Mouse (Mus musculus) gastrocnemius, postnatal 36 days (tissue): Measurements from ENCODE around the gene Vmn1r24. TPM values are rescaled to one million over a fixed set of nuclear protein-coding genes. Genes with fewer than 3 reads are reported as not detected.
"Not testable (repeated sequence)": the region's sequence is repeated elsewhere in the genome, so short reads cannot be mapped to it uniquely, and the experiment has no call there.

Experiments
- DNase-seq, 2 experiments: peaks; one replicate each; pipeline ENCODE4 v3.0.0; 2022
- intact Hi-C: fragments of 180-260 bp; cut with DNase I; formaldehyde crosslinking; loops from one replicate; pipeline ENCODE4 v1.15.1; 2025
- long read RNA-seq, 2 experiments: library from polyadenylated mRNA; stranded (forward); transcript quantifications; one replicate each; pipeline ENCODE4 v2.0.0; 2021
- total RNA-seq, 2 experiments: library from RNA; stranded (reverse); gene quantifications; 2 replicates each; pipeline ENCODE4 v1.2.3; 2021

Vmn1r24 gene
- not detected for total RNA-seq
- long read RNA-seq, experiment 1, result 0 reads
- long read RNA-seq, experiment 2, result 0 reads

DNA sequence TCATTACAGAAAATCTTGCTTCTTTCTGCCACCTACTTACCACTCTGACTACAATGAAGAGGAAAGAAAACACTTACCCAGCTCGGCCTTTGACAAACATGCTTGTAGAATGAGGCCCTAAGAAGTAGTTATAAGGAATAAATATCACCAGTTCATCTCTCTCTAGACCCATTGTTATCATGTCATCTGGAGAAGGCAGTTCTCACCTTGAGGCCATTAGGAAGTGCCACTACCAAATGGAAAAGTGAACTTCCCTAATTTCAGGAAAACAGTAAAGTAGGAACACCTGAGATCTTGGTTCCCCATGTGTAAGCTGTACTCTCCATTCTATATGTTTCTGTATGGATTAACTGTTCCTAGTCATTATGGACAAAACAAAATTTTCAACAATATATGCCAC, at the start of gene Vmn1r24:
Vmn1r24 (minus strand) TSS at position 101 of the 400 bp plus-strand sequence.
- intact Hi-C loops, DNase-seq: not testable (repeated sequence)

DNA sequence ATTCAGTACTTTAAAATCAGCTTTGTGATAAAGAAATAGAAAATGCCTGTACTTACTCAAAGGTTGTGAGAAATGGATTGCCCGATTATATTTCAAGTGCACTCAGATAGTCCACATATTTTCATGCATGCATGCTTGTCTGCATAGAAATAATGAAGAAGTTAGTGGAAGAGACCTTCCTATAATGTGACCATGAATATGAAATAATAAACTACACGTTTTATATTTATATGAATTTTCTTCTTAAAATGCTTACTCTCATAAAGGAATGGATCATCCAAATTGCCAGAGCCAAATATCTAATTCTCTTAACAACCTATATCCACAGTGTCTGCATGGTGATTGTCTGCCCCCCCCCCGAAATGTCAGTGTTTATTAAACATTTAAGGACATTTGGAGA, 19.4 kb upstream of the Vmn1r24 start, which contains the start of gene Vmn1r25:
Vmn1r25 (minus strand) TSS at position 101 of the 400 bp plus-strand sequence.
- intact Hi-C loops, result no loop called here

DNA sequence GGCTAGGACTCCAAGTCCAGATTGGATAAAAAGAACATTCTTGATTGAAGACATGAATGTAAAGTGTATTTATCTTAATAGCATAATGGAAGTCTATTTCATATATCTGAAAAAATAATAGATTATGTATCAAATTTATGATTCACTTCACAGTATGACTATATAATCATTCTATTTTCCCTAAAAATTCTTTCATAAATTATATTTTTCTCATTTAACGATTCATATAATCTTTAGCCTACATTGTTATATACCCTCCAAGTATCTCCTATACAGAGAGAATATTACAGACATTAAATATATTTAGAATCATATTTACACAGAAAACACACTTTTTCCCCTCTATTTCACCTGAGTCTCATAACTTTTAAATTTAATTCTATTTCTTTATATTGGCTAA, 34.6 kb downstream of the Vmn1r24 start, which contains the start of gene Vmn1r23:
Vmn1r23 (minus strand) TSS at position 101 of the 400 bp plus-strand sequence.
- DNase-seq, result no peak
- intact Hi-C loops, result no loop called here

More for the DNA sequence above, 19.4 kb upstream of the Vmn1r24 start, which contains the start of gene Vmn1r25:
- no peak for DNase-seq

DNA sequence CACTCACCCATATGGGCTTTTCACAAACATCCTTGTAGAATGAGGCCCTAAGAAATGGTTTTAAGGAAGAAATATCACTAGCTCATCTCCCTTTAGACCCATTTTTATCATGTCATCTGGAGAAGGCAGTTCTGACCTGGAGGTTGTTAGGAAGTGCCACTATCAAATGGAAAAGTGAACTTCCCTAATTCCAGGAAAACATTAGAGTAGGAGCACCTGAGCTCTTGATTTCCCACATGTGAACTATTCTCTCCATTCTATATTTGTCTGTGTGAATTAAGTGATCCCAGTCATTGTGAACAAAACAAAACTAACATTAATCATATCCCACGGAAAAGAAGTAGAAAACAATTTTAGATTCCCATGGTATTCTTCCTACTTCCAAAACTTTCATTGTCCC, 53.4 kb downstream of the Vmn1r24 start, which contains the start of gene Vmn1r22:
Vmn1r22 (minus strand) TSS at position 101 of the 400 bp plus-strand sequence.
- no peak for DNase-seq
- intact Hi-C loops, result no loop called here

Other genes with a start within 250 kb of the Vmn1r24 start
- 1 to 10 TPM; 3.8 to 4.6 TPM for gene Vopp1, start 136.3 kb downstream of the Vmn1r24 start, total RNA-seq
- not detected for gene Vmn1r21, start 111.2 kb downstream of the Vmn1r24 start, total RNA-seq
- not detected for gene Vmn1r22, start 53.5 kb downstream of the Vmn1r24 start, total RNA-seq
- gene Vmn1r23, start 34.7 kb downstream of the Vmn1r24 start, total RNA-seq, result not detected
- not detected for gene Vmn1r25, start 19.3 kb upstream of the Vmn1r24 start, total RNA-seq
- not detected for gene Vmn1r26, start 53.7 kb upstream of the Vmn1r24 start, total RNA-seq